Mouse (Mus musculus): Measurements from ENCODE around the gene Zbtb38. TPM values are rescaled to one million over a fixed set of nuclear protein-coding genes. Genes with fewer than 3 reads are reported as not detected.
A peak's percentile ranks its signal among the peaks of the same experiment; 100 is the strongest.

Zbtb38 gene
- total and polyA plus RNA-seq, 2 experiments from 2014 or later, result 38.7 to 46.5 TPM

GRCm38 (mm10) chr9:96675763-96676640 is 76.6 kb downstream of the Zbtb38 start:
- ATAC-seq (no peak), DNase-seq (ENCODE audit: low spot score) (no peak)
- no peak overlapping the region for H3K9ac ChIP-seq (replicated peaks; ENCODE audit: low read length)
- no peaks in the 10 kb centered on the region for H3K27me3 ChIP-seq (ENCODE audit: insufficient read depth, low read length)
- no peak for TF ChIP-seq CTCF (IDR thresholded peaks at IDR 0.05; ENCODE audit: low read depth)
- no peak overlapping the region for H3K4me3 ChIP-seq (ENCODE audit: low read length)
- no peak overlapping the region for H3K27ac ChIP-seq
- WGBS, result 87% methylated on average over 8 of the region's 8 CpGs
- no peak overlapping the region for H3K4me2 ChIP-seq (ENCODE audit: low read depth, low read length)
- H3K4me1 ChIP-seq (ENCODE audit: insufficient read depth, low read length), result no peaks in the 10 kb centered on the region
- H3K36me3 ChIP-seq (ENCODE audit: insufficient read depth, low read length), result no peaks in the 10 kb centered on the region
- no peaks in the 10 kb centered on the region for H3K9me3 ChIP-seq (ENCODE audit: low read length)

GRCm38 (mm10) chr9:96675071-96675762 is 77.4 kb downstream of the Zbtb38 start:
- no peak overlapping the region for H3K4me2 ChIP-seq (ENCODE audit: low read depth, low read length)
- H3K36me3 ChIP-seq (ENCODE audit: insufficient read depth, low read length), result no peaks in the 10 kb centered on the region
- ATAC-seq (peak; percentile 74), DNase-seq (ENCODE audit: low spot score) (peak; percentile 61)
- TF ChIP-seq CTCF (IDR thresholded peaks at IDR 0.05; ENCODE audit: low read depth), result peak; percentile 84
- H3K4me3 ChIP-seq (ENCODE audit: low read length), result no peak overlapping the region
- 35% methylated on average over 5 of the region's 5 CpGs for WGBS
- H3K9ac ChIP-seq (replicated peaks; ENCODE audit: low read length), result no peak overlapping the region
- no peaks in the 10 kb centered on the region for H3K4me1 ChIP-seq (ENCODE audit: insufficient read depth, low read length)
- no peaks in the 10 kb centered on the region for H3K27me3 ChIP-seq (ENCODE audit: insufficient read depth, low read length)
- H3K9me3 ChIP-seq (ENCODE audit: low read length), result no peaks in the 10 kb centered on the region
- no peak overlapping the region for H3K27ac ChIP-seq

GRCm38 (mm10) chr9:96674301-96674700 is 78.3 kb downstream of the Zbtb38 start:
- WGBS, result 92% methylated on average over 8 of the region's 8 CpGs
- DNase-seq (ENCODE audit: low spot score) (no peak), ATAC-seq (no peak)
- H3K27ac ChIP-seq, result no peak overlapping the region
- H3K27me3 ChIP-seq (ENCODE audit: insufficient read depth, low read length), result no peaks in the 10 kb centered on the region
- H3K36me3 ChIP-seq (ENCODE audit: insufficient read depth, low read length), result no peaks in the 10 kb centered on the region
- H3K9ac ChIP-seq (replicated peaks; ENCODE audit: low read length), result no peak overlapping the region
- H3K9me3 ChIP-seq (ENCODE audit: low read length), result no peaks in the 10 kb centered on the region
- no peak overlapping the region for H3K4me3 ChIP-seq (ENCODE audit: low read length)
- TF ChIP-seq CTCF (IDR thresholded peaks at IDR 0.05; ENCODE audit: low read depth), result no peak
- H3K4me1 ChIP-seq (ENCODE audit: insufficient read depth, low read length), result no peaks in the 10 kb centered on the region
- no peak overlapping the region for H3K4me2 ChIP-seq (ENCODE audit: low read depth, low read length)

- DNase-seq (ENCODE audit: low spot score) (no peak), ATAC-seq (no peak)
- H3K9ac ChIP-seq (replicated peaks; ENCODE audit: low read length), result no peak overlapping the region
Observed at GRCm38 (mm10) chr9:96672466-96672865, 80.2 kb downstream of the Zbtb38 start.

GRCm38 (mm10) chr9:96671249-96671648 is 81.4 kb downstream of the Zbtb38 start:
- Histone ChIP-seq H3K27ac (no peak overlapping the region), H3K27me3 (ENCODE audit: insufficient read depth, low read length) (no peaks in the 10 kb centered on the region), H3K9ac (replicated peaks; ENCODE audit: low read length) (no peak overlapping the region), H3K4me3 (ENCODE audit: low read length) (no peak overlapping the region), H3K9me3 (ENCODE audit: low read length) (no peaks in the 10 kb centered on the region), H3K4me1 (ENCODE audit: insufficient read depth, low read length) (no peaks in the 10 kb centered on the region), H3K4me2 (ENCODE audit: low read depth, low read length) (no peak overlapping the region), H3K36me3 (ENCODE audit: insufficient read depth, low read length) (no peaks in the 10 kb centered on the region)
- ATAC-seq (no peak), DNase-seq (ENCODE audit: low spot score) (no peak)
- WGBS, result 91% methylated on average over 12 of the region's 12 CpGs
- TF ChIP-seq CTCF (IDR thresholded peaks at IDR 0.05; ENCODE audit: low read depth), result no peak

More at GRCm38 (mm10) chr9:96672466-96672865, 80.2 kb downstream of the Zbtb38 start:
- Histone ChIP-seq H3K9me3 (ENCODE audit: low read length) (no peaks in the 10 kb centered on the region), H3K27me3 (ENCODE audit: insufficient read depth, low read length) (no peaks in the 10 kb centered on the region), H3K4me2 (ENCODE audit: low read depth, low read length) (no peak overlapping the region), H3K27ac (no peak overlapping the region), H3K4me1 (ENCODE audit: insufficient read depth, low read length) (no peaks in the 10 kb centered on the region), H3K4me3 (ENCODE audit: low read length) (no peak overlapping the region), H3K36me3 (ENCODE audit: insufficient read depth, low read length) (no peaks in the 10 kb centered on the region)
- no peak for TF ChIP-seq CTCF (IDR thresholded peaks at IDR 0.05; ENCODE audit: low read depth)
- WGBS, result 87% methylated on average over 2 of the region's 2 CpGs

- H3K9me3 ChIP-seq (ENCODE audit: low read length), result no peaks in the 10 kb centered on the region
- peak overlapping the region; percentile 83 for H3K27ac ChIP-seq
- ATAC-seq (peak; percentile 100), DNase-seq (ENCODE audit: low spot score) (peak; percentile 98)
- peak overlapping the region; percentile 41; the same call in 1 of the 2 replicates for H3K9ac ChIP-seq (replicated peaks; ENCODE audit: low read length)
- peak overlapping the region; percentile 27 for H3K4me3 ChIP-seq (ENCODE audit: low read length)
- 1% methylated on average over 15 of the region's 15 CpGs for WGBS
- TF ChIP-seq CTCF (IDR thresholded peaks at IDR 0.05; ENCODE audit: low read depth), result peak; percentile 89
- peak overlapping the region; percentile 63 for H3K4me2 ChIP-seq (ENCODE audit: low read depth, low read length)
- no peaks in the 10 kb centered on the region for H3K36me3 ChIP-seq (ENCODE audit: insufficient read depth, low read length)
- H3K4me1 ChIP-seq (ENCODE audit: insufficient read depth, low read length), result no peaks in the 10 kb centered on the region
- H3K27me3 ChIP-seq (ENCODE audit: insufficient read depth, low read length), result no peaks in the 10 kb centered on the region
Observed at GRCm38 (mm10) chr9:96669877-96670276, 82.8 kb downstream of the Zbtb38 start.
